Mouse (Mus musculus) midbrain, postnatal 0 days (tissue): ENCODE results near the gene Tln2. TPM values are rescaled to one million over a fixed set of nuclear protein-coding genes. Genes with fewer than 3 reads are reported as not detected.
"Not testable (repeated sequence)": the region's sequence is repeated elsewhere in the genome, so short reads cannot be mapped to it uniquely, and the experiment has no call there.

Source experiments
- ATAC-seq: fragments of 200-750 bp; cut with Nextera tagmentation; 2 replicates; pipeline ENCODE4 v1.8.0; 2017; ENCODE audit warnings: moderate number of reproducible peaks, mild to moderate bottlenecking, moderate TSS enrichment, moderate library complexity; ENCODE audit not compliant: low FRiP score
- DNase-seq: peaks from one replicate; pipeline ENCODE4 v3.0.0-alpha.2; 2015; ENCODE audit warnings: low spot score
- H3K27ac ChIP-seq: fragments of 300-500 bp; sonication (generic); 2 replicates; pipeline ENCODE4 v1.5.1; 2014; ENCODE audit warnings: low read depth, mild to moderate bottlenecking, low read length, mixed read lengths
- H3K27me3 ChIP-seq: fragments of 300-500 bp; sonication (generic); 2 replicates; pipeline ENCODE4 v1.6.1; 2014; ENCODE audit warnings: low read length, control low read depth, mixed read lengths; ENCODE audit not compliant: insufficient read depth
- H3K36me3 ChIP-seq: fragments of 300-500 bp; sonication (generic); 2 replicates; pipeline ENCODE4 v1.6.1; 2014; ENCODE audit warnings: low read length, control low read depth, mixed read lengths; ENCODE audit not compliant: insufficient read depth
- H3K4me1 ChIP-seq: fragments of 300-500 bp; sonication (generic); 2 replicates; pipeline ENCODE4 v1.6.1; 2014; ENCODE audit warnings: mild to moderate bottlenecking, control low read depth, antibody characterized with exemption, low read length, mixed read lengths; ENCODE audit not compliant: insufficient read depth
- H3K4me2 ChIP-seq: fragments of 300-500 bp; sonication (generic); 2 replicates; pipeline ENCODE4 v1.6.1; 2014; ENCODE audit warnings: low read depth, mild to moderate bottlenecking, low read length, mixed read lengths; ENCODE audit not compliant: poor library complexity, severe bottlenecking
- H3K4me3 ChIP-seq: fragments of 300-500 bp; sonication (generic); 2 replicates; pipeline ENCODE4 v1.5.1; 2014; ENCODE audit warnings: low read depth, mild to moderate bottlenecking, low read length, moderate library complexity
- H3K9ac ChIP-seq: fragments of 300-500 bp; sonication (generic); replicated peaks from 2 replicates; pipeline ENCODE4 v1.6.1; 2014; ENCODE audit warnings: mild to moderate bottlenecking, low read length, moderate library complexity, mixed read lengths; ENCODE audit not compliant: poor library complexity, severe bottlenecking
- H3K9me3 ChIP-seq: fragments of 300-500 bp; sonication (generic); 2 replicates; pipeline ENCODE4 v1.6.1; 2016; ENCODE audit warnings: low read length, control low read depth
- CTCF ChIP-seq: IDR thresholded peaks from 2 replicates; pipeline ENCODE4 v1.5.1; 2016; ENCODE audit warnings: antibody characterized with exemption, mild to moderate bottlenecking
- WGBS: fragments of 180-500 bp; shearing (Covaris S2); extraction: QIAGEN DNeasy Blood & Tissue Kit; methylation state at CpG from one replicate; pipeline ENCODE4 v1.1.7; 2014; 5-methylcytosine and 5-hydroxymethylcytosine counted together
- polyA plus RNA-seq: library from polyadenylated mRNA; unstranded; fragments of >200 nt; fragmentation: Nextera tagmentation; extraction: Ambion mirVana; gene quantifications from 2 replicates; pipeline ENCODE4 v1.2.1, GENCODE M21; 2015
- total RNA-seq: library from RNA; depleted of rRNA; stranded (reverse); fragments of >200 nt; gene quantifications from 2 replicates; pipeline ENCODE4 v1.2.3, GENCODE M21; 2014

The Tln2 gene
- total and polyA plus RNA-seq, 2 experiments from 2014 or later = 49.4 to 66.7 TPM

DNA sequence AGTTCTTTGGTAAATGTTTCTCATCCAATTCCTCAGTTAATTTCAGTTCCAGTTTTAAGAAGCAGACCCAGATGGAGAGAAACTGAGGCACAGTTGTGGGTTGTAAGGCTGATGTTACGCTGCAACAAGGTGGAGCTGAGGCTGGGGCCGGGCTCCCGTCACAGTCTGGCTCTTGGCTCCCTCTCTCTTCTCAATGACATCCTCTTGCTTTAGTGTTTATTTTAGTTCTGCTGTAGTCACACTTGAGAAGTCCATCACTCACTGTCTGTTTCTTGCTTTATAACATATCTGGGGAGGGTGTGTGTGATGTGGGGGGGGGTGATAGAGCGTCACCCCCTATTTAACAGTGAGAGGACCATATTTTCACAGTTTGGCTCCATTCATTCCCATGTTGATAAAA lies 272.0 kb downstream of the Tln2 start:
- 56% methylated on average over 4 of the region's 4 CpGs for WGBS
- no peak for TF ChIP-seq CTCF
- ATAC-seq = no peak

DNA sequence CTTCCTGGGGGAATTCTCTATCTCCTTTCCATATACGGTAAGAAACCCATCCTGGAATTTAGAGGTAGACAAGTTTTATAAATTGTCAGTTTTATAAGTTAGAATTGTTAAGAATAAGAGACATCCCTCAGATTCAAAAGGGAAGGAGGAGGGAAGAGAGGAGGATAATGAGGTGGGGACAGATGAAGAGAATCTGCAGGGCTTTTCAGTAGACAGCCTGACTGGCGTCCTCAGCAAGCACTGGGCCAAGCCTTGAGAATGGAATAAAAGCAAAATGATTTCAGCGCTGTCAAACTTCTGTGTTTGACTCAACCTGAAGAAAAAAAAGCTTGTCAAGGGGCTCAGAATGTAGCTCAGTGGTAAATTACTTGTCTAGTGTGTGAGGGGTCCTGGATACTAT lies 272.7 kb downstream of the Tln2 start:
- no peak overlapping the region for H3K4me3 ChIP-seq
- H3K4me1 ChIP-seq = no peaks in the 10 kb centered on the region
- no peak overlapping the region for H3K4me2 ChIP-seq
- H3K9me3 ChIP-seq = no peaks in the 10 kb centered on the region
- no peak for TF ChIP-seq CTCF
- H3K9ac ChIP-seq = no peak overlapping the region
- DNase-seq (no peak), ATAC-seq (no peak)
- no peak overlapping the region for H3K27ac ChIP-seq
- 86% methylated on average over 3 of the region's 3 CpGs for WGBS
- peaks cover 31% of the 10 kb centered on the region for H3K36me3 ChIP-seq
- no peaks in the 10 kb centered on the region for H3K27me3 ChIP-seq

More for the DNA sequence above, 272.0 kb downstream of the Tln2 start:
- H3K9ac ChIP-seq = no peak overlapping the region
- no peak overlapping the region for H3K4me3 ChIP-seq
- no peaks in the 10 kb centered on the region for H3K27me3 ChIP-seq
- peaks cover 31% of the 10 kb centered on the region for H3K36me3 ChIP-seq
- no peak overlapping the region for H3K27ac ChIP-seq
- H3K4me1 ChIP-seq = no peaks in the 10 kb centered on the region
- no peaks in the 10 kb centered on the region for H3K9me3 ChIP-seq
- H3K4me2 ChIP-seq = no peak overlapping the region
- no peak for DNase-seq

DNA sequence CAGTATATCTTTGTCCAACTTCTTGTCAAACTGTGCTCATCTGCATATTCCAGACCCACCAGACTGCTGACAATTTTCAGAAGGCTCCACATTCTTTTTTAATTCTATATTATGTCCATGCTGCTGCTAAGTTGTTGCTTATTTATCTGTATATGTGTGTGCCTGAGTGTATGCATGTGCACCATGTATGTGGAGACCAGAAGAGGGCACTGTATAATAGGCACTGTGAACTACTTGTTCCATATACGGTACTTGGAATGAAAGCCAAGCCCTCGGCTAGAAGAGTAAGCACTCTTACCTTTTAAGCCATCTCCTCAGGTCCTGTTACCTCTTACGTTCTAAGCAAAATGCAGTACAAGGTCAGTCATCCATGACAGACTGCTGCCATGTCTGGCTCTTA lies 274.0 kb downstream of the Tln2 start:
- DNase-seq (peak; percentile 29), ATAC-seq (no peak)
- WGBS = 85% methylated on average over 3 of the region's 3 CpGs
- peak; percentile 53 for TF ChIP-seq CTCF
- no peak overlapping the region for H3K27ac ChIP-seq
- no peak overlapping the region for H3K9ac ChIP-seq
- no peaks in the 10 kb centered on the region for H3K9me3 ChIP-seq
- peaks cover 31% of the 10 kb centered on the region for H3K36me3 ChIP-seq
- no peak overlapping the region for H3K4me3 ChIP-seq
- no peaks in the 10 kb centered on the region for H3K4me1 ChIP-seq
- no peaks in the 10 kb centered on the region for H3K27me3 ChIP-seq
- H3K4me2 ChIP-seq = no peak overlapping the region

DNA sequence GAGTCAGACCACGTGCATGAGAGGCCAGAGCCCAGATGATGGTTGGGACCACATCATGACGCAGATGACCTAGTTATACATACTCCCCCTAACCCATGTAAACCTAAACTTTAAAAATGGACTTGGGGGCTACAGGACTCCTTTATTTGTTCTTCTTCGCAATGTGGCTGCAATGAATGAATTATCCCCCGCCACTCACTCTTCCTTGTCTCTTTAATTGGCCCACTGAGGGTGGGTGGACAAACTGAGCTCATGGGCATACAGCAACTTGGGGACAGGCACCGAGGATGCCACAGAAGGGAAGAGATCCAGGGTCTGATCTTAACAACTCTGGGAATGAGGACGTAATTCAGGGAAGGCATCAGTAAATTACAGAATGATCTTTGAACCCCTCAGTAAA lies 277.7 kb downstream of the Tln2 start:
- H3K9ac ChIP-seq = no peak overlapping the region
- H3K4me3 ChIP-seq = no peak overlapping the region
- no peak overlapping the region for H3K4me2 ChIP-seq
- WGBS = 82% methylated on average over 6 of the region's 6 CpGs
- peaks cover 13% of the 10 kb centered on the region for H3K36me3 ChIP-seq
- no peaks in the 10 kb centered on the region for H3K9me3 ChIP-seq
- H3K4me1 ChIP-seq = no peaks in the 10 kb centered on the region
- no peak for DNase-seq
- no peak for TF ChIP-seq CTCF
- no peak overlapping the region for H3K27ac ChIP-seq
- no peak for ATAC-seq
- no peaks in the 10 kb centered on the region for H3K27me3 ChIP-seq

DNA sequence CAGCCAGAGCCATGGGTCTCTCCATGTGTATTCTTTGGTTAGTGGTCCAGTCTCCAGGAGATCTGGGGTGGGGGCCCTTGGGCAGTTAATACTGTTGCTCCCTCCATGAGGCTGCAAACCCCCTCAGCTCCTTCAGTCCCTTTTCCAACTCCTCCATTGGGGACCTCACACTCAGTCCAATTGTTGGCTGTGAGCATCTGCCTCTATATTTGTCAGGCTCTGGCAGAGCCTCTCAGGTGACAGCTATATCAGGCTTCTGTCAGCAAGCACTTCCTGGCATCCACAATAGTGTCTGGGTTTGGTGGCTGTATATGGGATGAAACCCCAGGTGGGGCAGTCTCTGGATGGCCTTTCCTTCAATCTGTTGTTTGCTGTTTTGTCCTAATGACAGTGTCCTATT lies 279.2 kb downstream of the Tln2 start:
- not testable (repeated sequence) for H3K9ac ChIP-seq, DNase-seq, H3K4me3 ChIP-seq, H3K4me2 ChIP-seq, H3K27me3 ChIP-seq, H3K27ac ChIP-seq, ATAC-seq, H3K9me3 ChIP-seq, H3K36me3 ChIP-seq, H3K4me1 ChIP-seq

DNA sequence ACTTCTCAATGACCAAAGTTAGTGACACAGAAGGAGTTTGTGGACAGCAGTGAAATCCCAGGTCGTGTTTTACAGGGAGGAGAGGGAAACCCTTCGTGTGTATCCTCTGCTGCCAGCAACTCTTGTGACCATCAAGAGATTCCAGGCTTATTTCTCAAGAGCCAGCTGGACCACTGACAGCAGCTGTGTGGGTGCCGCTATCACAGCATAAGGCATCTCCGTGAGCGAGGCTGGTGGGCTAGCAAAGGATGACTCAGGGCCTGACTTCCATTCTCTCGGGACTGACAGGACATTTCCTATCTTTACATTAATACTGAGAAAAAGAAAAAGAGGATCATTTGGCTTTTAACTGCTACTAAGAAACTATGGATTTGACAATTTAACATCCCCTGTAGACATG lies 283.1 kb downstream of the Tln2 start:
- Histone ChIP-seq H3K36me3 (peaks cover 8% of the 10 kb centered on the region; the same call in 1 of the 2 replicates), H3K4me2 (no peak overlapping the region), H3K4me1 (no peaks in the 10 kb centered on the region), H3K27ac (no peak overlapping the region), H3K9ac (no peak overlapping the region), H3K9me3 (no peaks in the 10 kb centered on the region), H3K4me3 (no peak overlapping the region), H3K27me3 (no peaks in the 10 kb centered on the region)
- WGBS = 98% methylated on average over 6 of the region's 6 CpGs
- TF ChIP-seq CTCF = no peak
- DNase-seq (no peak), ATAC-seq (no peak)
